Mouse (Mus musculus): ENCODE measurements around the gene Glb1l.
A peak's percentile ranks its signal among the peaks of the same experiment; 100 is the strongest.
"Not testable (repeated sequence)": the region's sequence is repeated elsewhere in the genome, so short reads cannot be mapped to it uniquely, and the experiment has no call there.

Glb1l gene

DNA sequence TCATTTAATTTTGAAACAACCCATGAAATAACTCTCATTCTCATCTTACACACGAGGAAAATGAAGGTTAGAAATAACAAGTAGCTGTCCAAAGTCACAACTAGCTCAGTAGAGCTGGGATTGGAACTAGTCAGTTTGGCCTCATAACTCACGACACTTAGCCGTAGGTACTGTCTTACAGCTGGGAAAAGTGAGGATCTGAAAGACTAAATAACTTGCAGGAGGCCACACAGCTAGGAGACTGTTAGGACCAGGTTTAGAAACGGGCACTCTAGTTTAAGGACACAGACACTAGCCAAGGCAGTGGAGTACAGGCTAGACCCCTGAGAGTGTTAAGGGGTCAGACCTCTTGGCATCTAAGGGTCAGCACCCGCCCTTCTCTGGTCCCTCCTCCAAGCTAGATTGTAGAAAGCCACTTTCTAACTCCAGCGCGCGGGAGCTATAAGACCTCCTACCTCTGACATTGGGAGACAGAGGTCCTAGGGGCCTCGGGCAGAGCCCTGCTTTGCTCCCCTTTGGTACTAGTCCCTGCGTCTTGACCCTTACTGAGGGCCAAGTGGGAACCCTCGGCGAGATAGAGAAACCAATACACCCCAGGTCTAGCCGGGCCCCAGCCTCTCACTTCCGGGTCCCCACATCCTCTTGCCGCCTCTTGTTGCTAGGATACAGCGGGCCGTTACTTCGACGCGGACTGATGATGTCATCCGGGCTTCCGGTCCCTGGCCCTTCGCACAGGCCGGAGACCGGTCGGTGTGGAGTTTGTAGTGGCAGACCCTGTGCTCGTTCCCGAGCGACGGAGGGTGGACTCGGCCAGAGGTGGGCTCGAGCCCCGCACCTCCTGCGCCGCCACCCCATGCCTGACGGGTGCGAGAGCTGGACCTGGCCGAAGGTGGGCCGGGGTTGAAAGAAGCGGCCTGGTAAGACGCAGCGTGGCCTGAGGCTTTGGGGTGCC lies at the start of gene Glb1l, which contains the start of gene Stk16:
Gene Glb1l, minus strand, starts transcription at position 678 of the 952 bp plus-strand sequence.
Gene Stk16, plus strand, starts transcription at position 703 of the 952 bp plus-strand sequence.
- DNase-seq = peak; percentile 96 to 98

DNA sequence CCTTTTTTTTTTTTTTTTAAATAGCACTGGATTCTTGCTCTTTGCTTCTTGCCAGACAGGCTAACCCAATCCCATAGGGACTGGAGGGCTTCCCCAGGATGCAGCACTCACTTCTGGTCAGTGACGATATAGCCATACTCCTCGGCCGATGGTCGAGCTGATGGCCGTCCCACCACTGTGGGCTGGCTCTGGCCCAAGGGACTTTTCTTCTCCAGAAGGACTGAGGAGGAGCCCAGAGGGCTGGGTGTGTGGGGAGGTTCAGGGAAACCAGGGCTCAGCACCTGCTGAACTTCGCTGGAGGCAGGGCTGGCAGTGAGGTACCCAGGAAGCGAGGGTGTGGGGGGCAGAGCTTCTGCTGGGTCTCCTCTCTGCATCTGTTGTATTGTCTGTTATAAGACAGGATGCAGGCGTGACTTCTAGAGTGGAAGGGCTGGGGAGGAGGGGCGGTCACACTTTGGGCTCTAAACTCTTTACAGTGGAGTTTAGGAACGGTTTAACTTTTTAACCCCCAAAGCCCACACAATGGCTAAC lies 45.0 kb upstream of the Glb1l start:
- DNase-seq = no peak

DNA sequence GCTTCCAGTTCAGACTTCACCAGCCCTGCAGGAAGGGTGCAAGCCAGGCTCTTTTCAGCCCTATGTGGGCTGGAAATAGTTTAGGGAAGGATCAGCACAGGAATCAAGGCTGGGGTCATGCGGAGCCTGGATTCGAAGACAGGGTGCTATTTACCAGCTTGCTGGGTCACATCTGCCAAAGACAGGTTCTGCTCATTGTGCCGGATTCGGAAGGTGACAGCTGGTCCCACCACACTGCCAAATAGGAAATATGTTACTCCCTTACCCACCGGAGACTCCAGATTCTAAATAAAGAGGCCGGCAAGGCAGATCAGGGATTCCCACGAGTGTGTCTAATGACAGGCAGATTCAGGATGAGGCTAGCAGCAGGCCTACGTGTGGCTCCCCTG lies 44.0 kb upstream of the Glb1l start:
- DNase-seq = no peak

DNA sequence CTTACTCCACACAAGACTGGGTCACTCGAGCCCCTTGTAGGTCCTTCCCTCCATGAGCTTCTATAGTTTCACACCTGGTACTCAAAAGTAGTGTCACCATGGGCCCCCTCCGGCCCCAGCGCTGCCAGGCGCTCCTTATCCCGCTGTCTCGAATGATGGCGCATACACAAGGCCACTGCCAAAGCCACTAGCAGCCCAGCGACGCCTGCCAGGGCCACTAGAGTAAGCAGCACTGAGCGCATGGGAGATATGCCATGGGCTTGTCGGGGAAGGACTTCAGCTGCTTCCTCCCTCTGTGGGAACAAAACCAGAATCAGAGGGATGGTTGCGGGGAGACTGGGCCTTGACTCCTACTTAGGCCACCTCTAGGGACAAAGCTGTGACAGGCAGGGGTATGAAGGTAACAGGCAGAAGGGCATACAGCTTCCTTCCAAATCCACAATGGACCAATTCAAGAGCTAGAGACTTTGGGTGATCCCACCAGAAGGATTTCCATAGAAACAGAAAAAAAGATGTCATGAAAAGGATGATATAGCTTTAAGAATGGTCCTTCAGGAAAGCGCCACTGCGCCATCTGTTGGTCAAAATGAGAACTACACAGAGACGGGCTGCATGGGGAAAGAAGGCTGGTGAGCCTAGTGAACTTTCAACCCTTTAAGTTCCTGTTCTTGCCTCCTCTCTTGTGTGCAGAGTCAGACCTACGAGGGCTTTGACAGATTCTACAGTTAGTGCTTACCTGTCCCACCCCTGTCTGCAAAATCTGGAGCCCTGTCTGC lies 43.4 kb upstream of the Glb1l start:
- peak; percentile 92 to 94 for DNase-seq

DNA sequence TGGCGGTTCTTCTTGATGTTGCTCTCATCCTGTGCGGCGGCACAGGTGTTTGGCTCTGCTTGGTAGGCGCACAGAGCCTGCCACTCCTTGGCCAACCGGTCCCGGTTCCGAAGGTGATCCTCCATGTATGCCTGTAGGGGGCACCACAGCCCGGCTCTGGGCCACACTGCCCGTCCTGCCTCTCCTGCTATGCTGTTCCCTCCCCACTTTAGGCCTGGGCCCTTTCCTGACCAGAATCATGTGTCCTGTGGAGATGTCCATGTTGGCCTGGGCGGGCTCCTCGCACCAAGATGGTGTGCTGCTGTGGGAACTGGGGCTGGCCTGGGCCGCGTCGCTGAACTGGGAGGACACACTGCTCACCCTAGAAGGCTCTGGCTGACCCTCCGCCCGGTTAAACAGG lies 42.4 kb upstream of the Glb1l start:
- peak; percentile 30 to 55 for DNase-seq

DNA sequence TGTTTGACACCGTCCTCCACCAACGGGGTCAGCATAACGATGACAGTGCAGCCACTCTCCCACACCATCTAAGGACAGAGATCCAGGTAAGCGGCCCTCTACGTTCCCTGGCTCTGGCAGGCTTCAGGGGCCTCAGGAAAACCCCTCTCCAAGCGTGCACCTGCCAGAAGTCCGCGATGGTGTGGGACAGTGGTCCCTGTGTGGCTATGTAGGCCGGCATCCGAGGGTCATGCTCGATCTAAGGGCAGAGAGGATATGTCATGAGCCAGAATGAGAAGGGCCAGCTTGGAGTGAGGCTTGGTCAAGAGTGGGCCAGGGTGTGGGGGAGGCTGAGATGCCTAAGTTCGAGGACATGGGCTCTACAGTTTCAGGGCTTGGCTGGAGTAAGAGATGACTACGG lies 41.7 kb upstream of the Glb1l start:
- DNase-seq = no peak

DNA sequence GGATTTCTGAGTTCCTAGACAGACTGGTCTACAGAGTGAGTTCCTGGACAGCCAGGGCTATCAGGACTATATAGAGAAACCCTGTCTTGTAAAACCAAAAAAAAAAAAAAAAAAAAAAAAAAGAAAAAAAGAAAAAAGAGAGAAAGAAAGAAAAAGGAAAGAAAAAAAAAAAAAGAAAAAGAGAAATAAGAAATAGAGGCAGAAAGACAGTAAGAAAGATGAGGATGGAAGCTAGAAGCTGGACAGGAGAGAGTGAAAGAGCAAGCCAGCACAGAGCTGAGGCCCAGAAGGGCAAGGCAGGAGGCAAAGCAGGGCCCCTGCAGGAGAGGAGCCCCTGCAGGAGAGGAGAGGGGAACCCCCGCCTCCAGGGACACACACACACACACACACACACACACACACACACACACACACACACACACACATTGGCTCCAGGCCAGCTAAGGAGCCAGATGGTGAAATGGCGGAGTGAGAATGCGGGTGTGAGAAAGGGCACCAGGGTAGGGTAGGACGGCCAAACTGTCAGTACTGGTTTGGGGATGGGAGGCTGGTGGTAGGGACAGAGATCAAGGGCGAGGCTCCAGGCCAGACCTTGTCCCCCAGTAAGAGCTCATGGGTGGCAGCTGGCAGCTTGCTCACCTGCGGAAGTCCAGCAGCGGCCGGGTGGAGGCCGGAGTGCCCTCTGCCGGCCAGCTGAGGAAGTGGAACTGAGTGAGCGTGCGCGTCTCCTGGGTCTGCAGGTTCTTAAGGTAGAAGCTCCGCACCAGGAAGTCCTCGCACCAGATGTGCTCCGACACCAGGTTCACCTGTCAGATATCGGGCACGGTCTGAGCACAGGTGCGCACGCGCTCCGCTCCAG lies 40.7 kb upstream of the Glb1l start:
- DNase-seq = peak; percentile 92 to 93

DNA sequence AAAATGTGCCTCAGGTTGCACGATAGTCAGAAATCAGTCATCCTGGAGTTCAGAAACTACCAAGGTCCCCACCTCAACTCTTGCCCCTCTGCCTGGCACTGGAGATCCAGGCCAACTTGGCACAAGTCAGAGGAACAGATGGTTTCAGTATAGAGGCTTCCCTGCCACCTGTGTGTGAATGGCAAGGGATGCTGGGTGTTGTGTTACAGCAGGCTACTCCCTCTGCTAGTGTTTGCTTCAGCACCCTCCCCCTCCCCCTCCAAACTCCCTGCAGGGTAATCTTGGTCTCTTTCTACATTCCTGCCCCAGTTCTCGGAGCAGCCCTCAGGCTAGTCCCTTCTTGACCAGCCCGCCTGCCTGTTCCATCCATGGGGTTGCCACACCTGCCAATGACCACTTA lies 39.9 kb upstream of the Glb1l start:
- peak; percentile 80 to 84 for DNase-seq

DNA sequence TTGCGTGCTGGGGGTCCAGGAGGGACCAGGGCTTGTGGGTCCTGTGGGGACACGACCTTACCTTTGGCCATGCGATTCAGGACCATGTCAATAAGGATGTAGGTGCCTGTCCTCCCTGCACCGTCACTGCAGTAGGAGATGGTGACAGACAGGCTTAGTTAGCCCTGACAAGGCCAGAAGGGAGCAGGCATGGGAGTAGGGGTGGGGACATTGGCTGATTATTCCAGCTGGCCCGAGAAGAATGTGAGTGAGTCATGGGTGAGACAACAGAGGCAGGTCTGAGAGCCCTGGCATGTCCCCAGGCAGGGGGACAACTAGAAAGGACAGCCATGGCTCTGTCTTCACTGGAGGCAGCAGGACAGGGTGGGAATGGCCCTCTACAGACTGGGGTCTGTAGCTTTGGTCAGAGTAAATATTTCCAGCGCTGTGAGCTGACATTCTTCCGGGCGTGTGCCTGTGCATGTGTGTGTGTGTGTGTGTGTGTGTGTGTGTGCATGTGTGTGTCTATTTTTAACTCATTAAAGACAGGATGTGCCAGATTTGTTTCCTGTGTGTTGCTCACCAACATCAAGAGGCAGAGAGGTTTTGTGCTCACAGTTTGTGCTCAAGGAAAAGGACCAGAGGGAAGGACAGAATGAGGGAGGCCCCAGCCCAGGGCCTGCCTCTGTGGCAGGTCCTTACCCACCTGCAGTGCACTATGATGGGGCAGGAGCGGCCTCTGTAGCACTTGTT lies 37.6 kb upstream of the Glb1l start:
- DNase-seq = peak; percentile 65 to 81

DNA sequence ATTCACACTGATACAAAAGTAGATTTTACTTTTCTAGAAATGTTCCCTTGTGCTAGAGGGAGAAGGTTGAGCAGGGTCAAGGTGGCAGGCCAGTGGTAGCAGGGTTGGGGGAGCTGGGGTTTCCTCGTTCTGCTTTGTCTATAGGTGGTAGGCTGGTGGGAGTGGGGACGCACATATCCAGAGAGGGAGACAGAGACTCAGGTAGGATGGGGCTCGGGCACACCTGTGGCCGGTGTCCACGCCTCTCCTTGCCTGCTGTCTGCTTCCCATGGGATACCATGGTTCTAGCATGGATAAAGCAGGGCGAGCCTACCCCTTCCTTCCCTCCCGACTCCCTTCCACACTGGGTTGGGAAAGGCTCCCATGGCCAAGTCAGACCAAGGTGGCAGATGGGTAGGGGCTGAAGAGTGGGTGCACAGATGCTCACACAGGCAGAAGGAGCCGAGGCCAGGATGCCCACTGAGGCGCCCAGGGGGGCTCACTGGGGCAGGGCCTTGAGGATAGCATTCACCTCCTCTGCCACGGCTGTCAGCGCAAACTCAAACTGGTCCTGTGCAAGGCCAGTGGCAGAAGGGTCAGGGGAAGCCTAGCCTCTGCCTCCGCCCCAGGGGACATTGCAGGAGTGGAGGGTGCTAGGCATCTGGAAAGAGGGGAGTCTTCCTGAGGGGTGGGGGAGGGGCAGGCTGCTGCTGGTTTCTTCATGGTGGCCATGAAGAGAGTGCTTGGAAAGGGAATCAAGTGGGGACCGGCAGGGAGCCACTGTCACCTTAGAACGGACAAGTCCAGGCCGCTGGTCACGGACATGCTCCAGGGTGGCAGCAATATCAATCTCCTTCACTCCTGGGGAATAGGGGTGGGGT lies 36.7 kb upstream of the Glb1l start:
- DNase-seq = peak; percentile 39 to 46

DNA sequence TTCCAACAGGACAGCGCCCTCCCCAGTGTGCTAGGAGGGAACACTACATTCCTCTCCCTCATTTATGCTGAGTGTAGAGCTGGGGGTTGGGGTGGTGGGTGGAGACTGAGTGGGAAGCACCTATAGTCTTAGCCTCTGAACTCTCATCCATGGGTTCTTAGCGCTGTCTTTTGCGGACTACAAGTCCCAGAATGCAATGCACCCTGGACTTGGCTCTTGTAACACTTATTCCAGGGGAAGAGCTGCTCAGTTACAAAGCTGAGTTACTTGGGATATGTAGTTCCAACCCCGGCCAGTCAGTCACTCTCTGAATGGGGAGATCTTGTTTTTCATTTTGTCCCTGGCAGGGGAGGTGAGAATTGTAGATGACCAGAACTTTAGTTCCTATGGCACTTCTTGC lies 34.2 kb upstream of the Glb1l start:
- peak; percentile 58 to 67 for DNase-seq

DNA sequence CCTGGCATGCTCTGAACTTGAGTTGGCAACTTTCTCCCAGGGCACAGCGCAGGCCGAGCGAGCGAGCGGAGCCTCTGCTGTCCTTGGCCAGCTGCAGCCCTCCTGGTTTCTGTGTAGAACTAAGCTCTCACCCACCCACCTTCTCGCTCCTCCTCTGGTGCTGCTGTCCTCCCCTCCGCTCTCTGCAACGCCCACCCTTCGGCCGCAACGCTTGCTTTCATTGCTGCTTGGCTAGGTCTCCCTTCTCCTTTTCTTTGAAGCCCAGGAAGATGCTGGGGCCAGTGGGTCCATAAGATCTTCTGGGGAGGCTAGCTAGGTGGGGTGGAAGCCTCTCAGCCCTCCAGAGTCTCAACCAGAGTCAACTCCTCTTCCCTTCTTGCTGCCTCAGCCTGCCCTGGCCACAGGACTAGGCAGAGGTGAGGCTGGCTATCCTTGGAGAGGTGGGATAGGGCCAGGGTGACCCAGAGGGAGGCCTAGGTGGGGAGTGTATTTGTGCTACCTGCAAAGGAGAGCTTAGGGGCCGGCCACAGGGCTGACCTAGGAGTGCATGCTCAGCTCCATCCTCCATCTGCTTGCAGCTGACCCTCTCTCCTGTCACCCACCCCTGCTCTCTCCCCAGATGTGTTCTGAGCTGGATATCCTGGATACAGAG lies 33.7 kb upstream of the Glb1l start:
- no peak for DNase-seq

DNA sequence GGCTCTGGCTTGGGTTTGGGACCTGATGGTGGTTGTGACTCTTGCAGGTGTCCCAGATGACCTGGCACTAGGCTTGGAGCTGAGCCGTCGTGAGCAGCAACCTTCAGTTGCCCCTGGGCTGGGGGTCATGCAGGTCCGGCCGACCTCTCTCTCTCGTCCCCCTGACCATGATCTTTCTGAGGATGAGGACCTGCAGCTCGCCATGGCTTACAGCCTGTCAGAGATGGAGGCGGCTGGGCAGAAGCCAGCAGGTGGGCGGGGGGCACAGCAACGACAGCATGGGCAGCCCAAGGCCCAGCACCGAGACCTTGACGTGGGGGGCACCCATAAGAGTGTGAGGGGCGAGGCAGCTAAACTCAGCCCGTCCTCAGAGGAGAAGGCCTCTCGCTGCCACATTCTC lies 32.8 kb upstream of the Glb1l start:
- DNase-seq = no peak

DNA sequence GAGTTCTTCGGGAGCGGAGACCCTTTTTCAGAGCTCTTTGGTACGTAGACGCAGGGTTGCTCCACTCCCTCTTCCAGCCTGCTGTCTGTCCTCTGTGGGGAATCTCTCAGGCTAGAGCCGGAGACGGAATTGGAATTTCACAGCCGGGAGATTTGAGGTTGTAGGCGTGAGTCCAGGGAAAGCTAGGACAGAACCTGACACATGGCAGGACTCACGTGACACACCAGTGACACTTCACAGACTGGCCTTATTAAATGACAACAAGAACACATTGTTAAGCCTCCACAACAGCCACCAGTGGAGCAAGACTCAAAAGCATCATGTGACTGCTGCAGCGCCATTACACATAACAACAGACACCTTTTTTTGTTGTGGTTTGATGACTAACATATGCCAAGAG lies 29.0 kb upstream of the Glb1l start:
- peak; percentile 62 to 70 for DNase-seq

DNA sequence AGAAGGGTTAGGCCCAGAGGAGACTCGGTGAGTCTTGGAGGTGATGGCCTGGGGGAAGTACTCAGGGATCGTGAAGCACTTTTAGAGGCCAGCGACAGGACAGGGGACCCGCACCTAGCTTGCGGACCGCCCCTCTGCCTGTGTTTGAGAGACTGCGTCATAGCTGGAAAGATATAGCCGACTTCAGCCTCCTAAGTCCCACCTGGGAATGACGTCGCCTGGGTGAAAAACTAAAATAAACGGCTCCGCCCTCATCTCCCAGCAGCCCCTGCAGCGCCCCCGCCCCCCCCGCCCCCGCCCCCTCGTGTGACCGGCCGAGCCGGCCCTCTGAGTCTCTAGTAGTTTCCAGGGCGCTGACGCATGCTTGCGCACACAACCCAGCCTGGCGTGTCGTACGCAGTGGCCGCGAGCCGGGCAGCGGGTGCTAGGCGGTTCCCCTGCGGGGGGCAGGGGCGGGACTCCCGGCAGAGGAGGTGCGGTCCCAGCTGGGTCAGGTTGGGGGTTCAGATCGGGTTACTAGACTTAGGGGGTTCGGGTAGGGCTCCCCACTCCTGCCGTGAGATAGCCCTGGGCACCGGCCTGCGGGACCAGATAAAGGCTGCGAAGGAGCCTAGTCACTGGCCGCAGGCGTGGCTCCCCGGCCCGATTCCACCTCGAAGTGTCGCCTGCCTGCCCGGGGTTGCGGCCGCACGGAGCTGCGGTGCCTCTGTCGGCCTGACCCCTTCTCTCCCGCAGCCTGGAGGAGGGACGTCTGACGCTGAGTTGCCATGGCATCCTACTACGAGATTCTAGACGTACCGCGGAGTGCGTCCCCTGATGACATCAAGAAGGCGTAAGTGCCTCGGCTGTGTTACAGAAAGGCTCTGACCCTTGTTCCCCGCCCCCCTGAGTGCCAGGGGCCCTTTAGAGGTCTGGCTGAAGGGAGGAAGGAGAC lies 25.8 kb upstream of the Glb1l start, which contains the start of gene Dnajb2:
Gene Dnajb2, plus strand, starts transcription at position 290 of the 934 bp plus-strand sequence.
- peak; percentile 91 to 94 for DNase-seq

DNA sequence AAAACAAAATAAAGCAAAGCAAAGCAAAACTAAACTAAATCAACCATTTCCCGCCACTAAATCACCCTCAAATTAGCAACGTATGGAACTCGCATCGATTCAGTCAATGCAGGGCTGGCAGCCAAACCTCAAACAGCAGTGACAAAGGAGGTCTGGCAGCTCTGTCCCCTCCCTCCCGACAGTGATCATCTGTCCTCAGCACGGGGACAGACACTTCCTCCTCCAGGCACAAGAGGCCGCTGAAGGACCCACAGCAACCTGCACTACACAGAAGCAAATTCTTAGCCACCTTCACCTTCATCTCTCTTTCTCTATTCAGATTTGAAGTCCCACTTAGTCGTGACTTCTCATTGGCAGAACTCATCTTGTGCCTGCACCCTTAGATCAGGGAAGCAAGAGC lies 24.0 kb upstream of the Glb1l start:
- DNase-seq = peak; percentile 79 to 88

DNA sequence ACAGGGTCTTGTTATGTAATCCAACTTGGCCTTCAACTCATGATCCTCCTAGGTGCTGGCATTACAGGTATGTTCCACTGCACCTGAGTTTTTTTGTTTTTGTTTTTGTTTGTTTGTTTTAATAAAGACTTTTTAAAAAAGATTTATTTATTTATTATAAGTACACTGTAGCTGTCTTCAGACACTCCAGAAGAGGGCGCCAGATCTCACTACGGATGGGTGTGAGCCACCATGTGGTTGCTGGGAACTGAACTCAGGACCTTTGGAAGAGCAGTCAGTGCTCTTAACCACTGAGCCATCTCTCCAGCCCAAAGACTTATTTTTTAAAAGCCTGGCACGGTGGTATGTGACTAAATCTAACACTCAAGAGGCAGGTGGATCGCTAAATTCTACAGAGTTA lies 21.9 kb upstream of the Glb1l start:
- DNase-seq = not testable (repeated sequence)

DNA sequence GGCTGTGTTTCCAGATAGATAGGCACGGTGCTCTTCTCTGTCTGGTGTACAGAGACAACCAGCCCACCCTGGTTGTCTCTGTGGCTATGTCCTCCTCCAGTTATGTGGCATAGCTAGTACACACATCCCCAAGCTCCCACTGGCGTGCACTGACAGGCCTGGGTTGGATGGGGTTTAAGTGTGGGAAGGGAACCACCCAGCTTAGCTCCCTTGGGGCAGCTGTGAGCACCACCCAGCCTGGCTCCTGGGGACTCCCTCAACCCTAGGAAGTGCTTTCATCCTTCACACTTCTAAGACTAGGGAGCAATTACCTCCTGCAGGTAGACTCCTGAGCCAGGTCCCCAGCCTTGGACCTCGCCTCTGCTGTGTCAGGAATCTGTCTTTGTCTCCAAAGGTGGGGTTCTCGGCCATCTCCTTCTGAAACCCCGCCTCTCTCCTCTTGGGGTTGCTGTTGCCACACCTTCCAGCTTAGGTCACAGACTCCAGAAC lies 21.1 kb upstream of the Glb1l start, which contains the start of gene A630095N17Rik:
Gene A630095N17Rik, minus strand, starts transcription at position 439 of the 489 bp plus-strand sequence.
- DNase-seq = no peak

DNA sequence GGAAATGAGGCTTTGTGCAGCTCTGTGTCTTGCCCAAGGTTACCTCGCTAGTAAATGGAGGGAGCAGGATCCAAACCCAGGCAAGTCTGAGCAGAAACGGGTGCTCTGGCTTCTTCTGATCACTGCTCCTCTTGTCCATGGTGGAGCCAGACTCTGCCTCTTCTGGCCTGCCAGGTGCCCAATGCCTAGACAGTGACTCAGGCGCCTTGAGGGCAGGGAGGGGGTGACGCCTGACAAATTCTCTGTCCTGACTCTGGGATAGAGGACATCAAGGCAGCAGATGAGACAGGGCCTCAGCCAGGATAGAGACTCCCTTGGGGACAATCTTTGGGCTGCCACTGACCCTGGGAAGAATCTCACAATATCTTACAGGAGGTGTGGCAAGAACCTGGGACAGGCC lies 20.6 kb upstream of the Glb1l start:
- DNase-seq = no peak
